8 mouse cellular contexts compared by ENCODE assay signal in genomic region chr13:64438863-64439452, GRCm38 (mm10). TPM values are rescaled to one million over a fixed set of nuclear protein-coding genes. Genes with fewer than 3 reads are reported as not detected.
DNase-seq lines count a peak whose midpoint lies in the region; ATAC-seq and TF ChIP-seq lines count a peak whose summit lies in the region.

No protein-coding gene starts in this region.

- TF ChIP-seq POLR2A in ES-Bruce4 (IDR thresholded peaks at IDR 0.05; ENCODE audit: insufficient read depth, low read length) = no peak

- peak; percentile 68 for TF ChIP-seq CTCF in ES-Bruce4 (IDR thresholded peaks at IDR 0.05; ENCODE audit: low read depth, low read length)

- peak; percentile 72 for ATAC-seq in forebrain, embryonic 12.5 days (ENCODE audit: low FRiP score)
- ATAC-seq in neural tube, embryonic 14.5 days (ENCODE audit: low read depth) = peak; percentile 59; the same call in 1 of the 2 replicates

- intact Hi-C loops in heart, postnatal 25 days (cut with DNase I) = loop anchor here (1.0 to 2.0 kb wide), 2 partner anchors 124 to 192 kb away; no protein-coding TSS in a partner anchor

- no peaks in the 10 kb centered on the region for H3K4me1 ChIP-seq in ES-Bruce4 (ENCODE audit: control insufficient read depth, insufficient read depth, low read length)
- no peaks in the 10 kb centered on the region for H3K4me1 ChIP-seq in forebrain, embryonic 12.5 days
- H3K4me1 ChIP-seq in neural tube, embryonic 14.5 days (ENCODE audit: control insufficient read depth, insufficient read depth, low read length) = no peaks in the 10 kb centered on the region

- TF ChIP-seq EP300 in ES-Bruce4 (IDR thresholded peaks at IDR 0.05; ENCODE audit: insufficient read depth, low read depth, low read length) = no peak

- no peaks in the 10 kb centered on the region for H3K27me3 ChIP-seq in ES-Bruce4 (ENCODE audit: control insufficient read depth, insufficient read depth, low read length, poor library complexity, severe bottlenecking)
- H3K27me3 ChIP-seq in forebrain, embryonic 12.5 days = no peaks in the 10 kb centered on the region
- no peaks in the 10 kb centered on the region for H3K27me3 ChIP-seq in neural tube, embryonic 14.5 days (ENCODE audit: control insufficient read depth, insufficient read depth, low read length)

- no peaks in the 10 kb centered on the region for H3K9me3 ChIP-seq in ES-Bruce4 (replicated peaks; ENCODE audit: control insufficient read depth, insufficient read depth, low read length, poor library complexity, severe bottlenecking)
- H3K9me3 ChIP-seq in forebrain, embryonic 12.5 days = no peaks in the 10 kb centered on the region
- H3K9me3 ChIP-seq in neural tube, embryonic 14.5 days (ENCODE audit: control insufficient read depth, low read length) = no peaks in the 10 kb centered on the region

- H3K4me2 ChIP-seq in forebrain, embryonic 12.5 days = no peak overlapping the region
- H3K4me2 ChIP-seq in neural tube, embryonic 14.5 days (ENCODE audit: low read depth, low read length) = no peak overlapping the region

- H3K4me3 ChIP-seq in ES-Bruce4 (ENCODE audit: low read depth, low read length) = no peak overlapping the region
- H3K4me3 ChIP-seq in forebrain, embryonic 12.5 days (replicated peaks) = no peak overlapping the region
- H3K4me3 ChIP-seq in neural tube, embryonic 14.5 days (ENCODE audit: low read depth, low read length) = no peak overlapping the region

- H3K36me3 ChIP-seq in ES-Bruce4 (ENCODE audit: control insufficient read depth, insufficient read depth, low read length, poor library complexity, severe bottlenecking) = no peaks in the 10 kb centered on the region
- H3K36me3 ChIP-seq in forebrain, embryonic 12.5 days (replicated peaks) = no peaks in the 10 kb centered on the region
- no peaks in the 10 kb centered on the region for H3K36me3 ChIP-seq in neural tube, embryonic 14.5 days (ENCODE audit: control insufficient read depth, insufficient read depth, low read length)

- peak; percentile 66 for DNase-seq in c-Kit-positive CD71-negative TER-119-negative erythroid progenitor cells, embryonic 14.5 days (ENCODE audit: low read depth)
- peak; percentile 26 for DNase-seq in heart, postnatal 25 days (ENCODE audit: low spot score)
- DNase-seq in kidney, postnatal 4 days = peak; percentile 72 to 80
- peak; percentile 55 to 71 for DNase-seq in lung, adult 18-20 months
- peak; percentile 36 to 55 for DNase-seq in thymus, adult 18-20 months

- no peak overlapping the region for H3K27ac ChIP-seq in ES-Bruce4 (ENCODE audit: insufficient read depth, low read length)
- no peak overlapping the region for H3K27ac ChIP-seq in forebrain, embryonic 12.5 days
- no peak overlapping the region for H3K27ac ChIP-seq in neural tube, embryonic 14.5 days (ENCODE audit: low read depth, low read length)

- H3K9ac ChIP-seq in ES-Bruce4 (ENCODE audit: low read depth, poor library complexity, severe bottlenecking) = no peak overlapping the region
- H3K9ac ChIP-seq in forebrain, embryonic 12.5 days = no peak overlapping the region
- H3K9ac ChIP-seq in neural tube, embryonic 14.5 days (replicated peaks; ENCODE audit: low read depth, low read length) = no peak overlapping the region

- WGBS in forebrain, embryonic 12.5 days = 53% methylated on average over 9 of the region's 9 CpGs
- 60% methylated on average over 9 of the region's 9 CpGs for WGBS in neural tube, embryonic 14.5 days

RNA-seq across cellular contexts. Expression of gene Cdk20, which starts 6.8 kb away (rescaled TPM):
- polyA plus RNA-seq in ES-Bruce4 (2011; ENCODE audit: insufficient read depth, insufficient read length, low read depth, missing spikeins) = 4.4 and 4.6 TPM in 2 replicates
- 12.7 and 13.4 TPM in 2 replicates for polyA plus RNA-seq in forebrain, embryonic 12.5 days (2016; fragmentation: Nextera tagmentation; extraction: Ambion mirVana)
- 1 to 10 TPM; 2.7 to 4.4 TPM for total RNA-seq in heart, postnatal 25 days (2021)
- 19.9 and 21.9 TPM in 2 replicates for polyA plus RNA-seq in neural tube, embryonic 14.5 days (2014; fragmentation: Nextera tagmentation; extraction: Ambion mirVana)

RNA-seq across cellular contexts. Expression of gene Fam240b, which starts 58.6 kb away (rescaled TPM):
- not detected in 2 replicates for polyA plus RNA-seq in ES-Bruce4 (2011; ENCODE audit: insufficient read depth, insufficient read length, low read depth, missing spikeins)
- polyA plus RNA-seq in forebrain, embryonic 12.5 days (2016; fragmentation: Nextera tagmentation; extraction: Ambion mirVana) = not detected in 2 replicates
- total RNA-seq in heart, postnatal 25 days (2021) = not detected
- polyA plus RNA-seq in neural tube, embryonic 14.5 days (2014; fragmentation: Nextera tagmentation; extraction: Ambion mirVana) = 0.31 TPM in 1 of 2 replicates, not detected in the other

Comparison
In these comparisons a context has a peak if more than half of its experiments do, and no peak if none do; other contexts are left out.
1. DNase-seq: peak in every context shown above with its lines; median percentile 76 in kidney, postnatal 4 days; 66 in c-Kit-positive CD71-negative TER-119-negative erythroid progenitor cells, embryonic 14.5 days; 63 in lung, adult 18-20 months; 46 in thymus, adult 18-20 months; 26 in heart, postnatal 25 days.